Mouse (Mus musculus) limb, embryonic 13.5 days (tissue): ENCODE data around the gene Parp1. TPM values are rescaled to one million over a fixed set of nuclear protein-coding genes. Genes with fewer than 3 reads are reported as not detected.
"Not testable (repeated sequence)": the region's sequence is repeated elsewhere in the genome, so short reads cannot be mapped to it uniquely, and the experiment has no call there.

ENCODE experiments used
- ATAC-seq: fragments of 200-750 bp; cut with Nextera tagmentation; 2 replicates; pipeline ENCODE4 v1.8.0; 2017; ENCODE audit warnings: low read depth, moderate number of reproducible peaks, moderate TSS enrichment; ENCODE audit not compliant: low FRiP score
- H3K27ac ChIP-seq: fragments of 300-500 bp; sonication (generic); 2 replicates; pipeline ENCODE4 v1.5.1; 2015; ENCODE audit warnings: inconsistent platforms, mild to moderate bottlenecking, moderate library complexity
- H3K27me3 ChIP-seq: fragments of 300-500 bp; sonication (generic); 2 replicates; pipeline ENCODE4 v1.6.1; 2015; ENCODE audit warnings: mild to moderate bottlenecking, inconsistent platforms
- H3K36me3 ChIP-seq: fragments of 300-500 bp; sonication (generic); 2 replicates; pipeline ENCODE4 v1.6.1; 2015; ENCODE audit warnings: inconsistent platforms, mild to moderate bottlenecking, moderate library complexity
- H3K4me1 ChIP-seq: fragments of 300-500 bp; sonication (generic); 2 replicates; pipeline ENCODE4 v1.6.1; 2015; ENCODE audit warnings: inconsistent platforms
- H3K4me2 ChIP-seq: fragments of 300-500 bp; sonication (generic); replicated peaks from 2 replicates; pipeline ENCODE4 v1.6.1; 2015; ENCODE audit warnings: inconsistent platforms, mild to moderate bottlenecking, moderate library complexity
- H3K4me3 ChIP-seq: fragments of 300-500 bp; sonication (generic); 2 replicates; pipeline ENCODE4 v1.5.1; 2015; ENCODE audit warnings: moderate library complexity, mild to moderate bottlenecking, inconsistent platforms
- H3K9ac ChIP-seq: fragments of 300-500 bp; sonication (generic); 2 replicates; pipeline ENCODE4 v1.6.1; 2015; ENCODE audit warnings: mild to moderate bottlenecking, inconsistent platforms
- H3K9me3 ChIP-seq: fragments of 300-500 bp; sonication (generic); 2 replicates; pipeline ENCODE4 v1.6.1; 2016; ENCODE audit warnings: inconsistent platforms
- WGBS: fragments of 180-500 bp; shearing (Covaris S2); methylation state at CpG from one replicate; pipeline ENCODE4 v1.1.7; 2015; 5-methylcytosine and 5-hydroxymethylcytosine counted together
- polyA plus RNA-seq: library from polyadenylated mRNA; unstranded; fragments of >200 nt; fragmentation: Nextera tagmentation; extraction: Ambion mirVana; gene quantifications from 2 replicates; pipeline ENCODE4 v1.2.1, GENCODE M21; 2015

The Parp1 gene
- polyA plus RNA-seq, 1 experiment from 2014 or later, result 144 TPM

- Histone ChIP-seq H3K4me1 (0 out of 2 replicates have a peak, but pooled peaks cover 3% of the 10 kb centered on the region), H3K36me3 (peaks cover 27% of the 10 kb centered on the region), H3K27ac (no peak overlapping the region), H3K4me2 (no peak overlapping the region), H3K27me3 (no peaks in the 10 kb centered on the region), H3K9me3 (peaks cover 5% of the 10 kb centered on the region; the same call in 1 of the 2 replicates), H3K9ac (no peak overlapping the region), H3K4me3 (no peak overlapping the region)
- ATAC-seq, result peak; percentile 43; the same call in 1 of the 2 replicates
- 51% methylated on average over 10 of the region's 10 CpGs for WGBS
Observed at GRCm38 (mm10) chr1:180606796-180607577, 38.3 kb downstream of the Parp1 start.

DNA sequence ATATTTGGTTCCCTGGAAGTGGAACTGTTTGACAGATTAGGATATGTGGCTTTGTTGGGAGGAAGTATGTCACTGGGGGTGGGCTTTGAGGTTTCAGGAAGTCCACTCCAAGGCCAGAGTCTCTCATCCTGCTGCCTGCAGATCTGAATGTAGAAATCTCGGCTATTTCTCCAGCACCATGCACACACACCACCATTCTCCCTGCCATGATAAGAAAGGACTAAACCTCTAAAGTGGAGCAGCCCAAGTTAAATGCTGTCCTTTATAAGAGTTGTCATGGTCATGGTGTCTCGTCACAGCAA is 38.8 kb downstream of the Parp1 start:
- WGBS, result 90% methylated on average over 2 of the region's 2 CpGs

DNA sequence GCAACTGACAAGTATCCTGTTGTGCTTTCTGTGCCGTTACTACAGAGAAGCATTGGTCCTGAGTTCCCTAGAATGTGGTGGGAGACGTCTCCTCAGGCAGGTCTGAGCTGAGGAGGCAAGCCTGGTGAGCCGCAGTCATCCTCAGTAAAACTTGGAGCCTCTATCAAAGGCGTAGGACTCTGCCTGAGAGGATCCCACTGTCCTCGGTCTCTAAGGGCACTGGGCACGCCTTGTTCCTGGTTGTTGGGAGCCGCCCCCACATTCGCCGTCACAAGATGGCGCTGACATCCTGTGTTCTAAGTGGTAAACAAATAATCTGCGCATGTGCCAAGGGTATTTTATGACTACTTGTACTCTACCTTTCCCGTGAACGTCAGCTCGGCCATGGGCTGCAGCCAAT is 43.1 kb downstream of the Parp1 start:
- not testable (repeated sequence) for H3K4me1 ChIP-seq, H3K27ac ChIP-seq, H3K36me3 ChIP-seq, H3K4me2 ChIP-seq, H3K4me3 ChIP-seq, H3K9me3 ChIP-seq, H3K9ac ChIP-seq, ATAC-seq, H3K27me3 ChIP-seq
- 95% methylated on average over 11 of the region's 14 CpGs for WGBS

More for the DNA sequence above, 38.8 kb downstream of the Parp1 start:
- H3K9me3 ChIP-seq, result peaks cover 5% of the 10 kb centered on the region; the same call in 1 of the 2 replicates
- no peak overlapping the region for H3K9ac ChIP-seq
- H3K27me3 ChIP-seq, result no peaks in the 10 kb centered on the region
- peaks cover 22% of the 10 kb centered on the region for H3K36me3 ChIP-seq
- 0 out of 2 replicates have a peak, but pooled peaks cover 3% of the 10 kb centered on the region for H3K4me1 ChIP-seq
- H3K4me3 ChIP-seq, result no peak overlapping the region
- no peak overlapping the region for H3K27ac ChIP-seq
- ATAC-seq, result no peak
- H3K4me2 ChIP-seq, result no peak overlapping the region

DNA sequence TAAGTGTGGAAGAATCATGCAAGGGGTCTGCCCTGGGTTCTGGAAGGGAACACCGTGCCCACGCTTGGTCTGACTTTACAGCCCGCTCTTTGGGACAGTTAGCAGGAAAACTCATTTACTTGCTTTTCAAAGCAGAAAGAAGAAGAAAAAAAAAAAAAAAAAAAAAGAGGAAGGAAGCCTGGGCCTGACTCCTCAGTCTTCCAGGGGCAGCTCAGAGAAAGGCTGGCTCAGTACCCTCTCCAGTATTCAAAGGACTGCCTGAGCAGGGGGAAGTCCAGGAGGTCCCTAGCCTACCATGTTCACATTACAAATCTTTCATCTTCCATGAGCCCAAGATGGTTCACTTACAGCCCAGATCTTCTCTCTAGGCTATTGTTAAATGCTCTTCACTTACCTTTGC is 48.0 kb downstream of the Parp1 start:
- Histone ChIP-seq H3K27ac (no peak overlapping the region), H3K4me3 (no peak overlapping the region), H3K27me3 (no peaks in the 10 kb centered on the region), H3K4me1 (no peaks in the 10 kb centered on the region), H3K4me2 (no peak overlapping the region), H3K9ac (no peak overlapping the region), H3K9me3 (peaks cover under 1% of the 10 kb centered on the region; the same call in 1 of the 2 replicates), H3K36me3 (no peaks in the 10 kb centered on the region)
- 97% methylated on average over 3 of the region's 3 CpGs for WGBS
- ATAC-seq, result no peak

- H3K27me3 ChIP-seq, result no peaks in the 10 kb centered on the region
- H3K27ac ChIP-seq, result no peak overlapping the region
- ATAC-seq, result no peak
- H3K4me1 ChIP-seq, result no peaks in the 10 kb centered on the region
- 83% methylated on average over 4 of the region's 4 CpGs for WGBS
- peaks cover 5% of the 10 kb centered on the region for H3K9me3 ChIP-seq
- no peak overlapping the region for H3K9ac ChIP-seq
- no peaks in the 10 kb centered on the region for H3K36me3 ChIP-seq
- H3K4me3 ChIP-seq, result no peak overlapping the region
- H3K4me2 ChIP-seq, result no peak overlapping the region
Observed at GRCm38 (mm10) chr1:180622389-180622788, 53.7 kb downstream of the Parp1 start.

DNA sequence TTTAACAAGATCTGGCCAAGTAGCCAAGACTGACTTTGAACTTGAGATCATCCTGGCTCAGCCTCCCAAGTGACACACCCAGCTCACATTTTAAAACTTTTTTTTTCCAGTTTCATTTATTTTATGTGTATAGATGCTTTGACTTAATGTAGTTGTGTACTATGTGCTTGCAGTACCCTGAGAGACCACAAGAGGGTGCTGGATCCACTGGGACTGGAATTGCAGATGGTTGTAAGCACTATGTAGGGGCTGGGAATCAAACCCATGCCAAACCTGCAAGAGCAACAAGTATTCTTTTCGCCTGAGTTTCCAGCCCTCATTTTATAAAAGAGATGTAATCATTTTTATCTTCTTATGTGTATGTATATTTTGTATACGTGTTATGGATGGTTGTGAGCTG is 55.2 kb downstream of the Parp1 start:
- WGBS, result 95% methylated on average over 2 of the region's 2 CpGs
- H3K27ac ChIP-seq, result no peak overlapping the region
- H3K36me3 ChIP-seq, result no peaks in the 10 kb centered on the region
- H3K4me1 ChIP-seq, result no peaks in the 10 kb centered on the region
- peaks cover 5% of the 10 kb centered on the region for H3K9me3 ChIP-seq
- no peak overlapping the region for H3K4me3 ChIP-seq
- no peak overlapping the region for H3K9ac ChIP-seq
- H3K4me2 ChIP-seq, result no peak overlapping the region
- ATAC-seq, result no peak
- H3K27me3 ChIP-seq, result no peaks in the 10 kb centered on the region

DNA sequence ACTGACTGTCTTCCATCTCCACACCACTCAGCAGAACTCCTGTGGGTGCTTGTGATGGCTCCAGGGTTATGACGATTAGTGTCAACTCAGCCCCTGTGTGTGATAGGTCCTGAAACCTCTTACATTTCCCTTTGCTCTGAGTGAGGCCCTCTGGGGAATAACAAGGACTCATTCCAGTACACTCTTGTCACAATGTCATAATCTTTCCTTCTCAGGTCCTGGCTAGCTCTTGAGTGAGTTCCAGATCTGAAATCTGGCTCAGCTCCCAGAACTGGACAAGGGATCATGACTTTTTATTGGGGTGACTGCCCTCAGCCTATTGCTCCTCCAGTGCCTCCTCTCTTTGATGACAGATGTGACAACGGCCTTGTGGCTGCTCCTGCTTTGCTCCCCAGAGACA is 57.4 kb downstream of the Parp1 start:
- 61% methylated on average over 2 of the region's 2 CpGs for WGBS
- H3K27me3 ChIP-seq, result no peaks in the 10 kb centered on the region
- H3K4me2 ChIP-seq, result no peak overlapping the region
- no peaks in the 10 kb centered on the region for H3K36me3 ChIP-seq
- no peak for ATAC-seq
- H3K9ac ChIP-seq, result no peak overlapping the region
- H3K9me3 ChIP-seq, result peaks cover 5% of the 10 kb centered on the region
- H3K4me1 ChIP-seq, result no peaks in the 10 kb centered on the region
- H3K4me3 ChIP-seq, result no peak overlapping the region
- H3K27ac ChIP-seq, result no peak overlapping the region

DNA sequence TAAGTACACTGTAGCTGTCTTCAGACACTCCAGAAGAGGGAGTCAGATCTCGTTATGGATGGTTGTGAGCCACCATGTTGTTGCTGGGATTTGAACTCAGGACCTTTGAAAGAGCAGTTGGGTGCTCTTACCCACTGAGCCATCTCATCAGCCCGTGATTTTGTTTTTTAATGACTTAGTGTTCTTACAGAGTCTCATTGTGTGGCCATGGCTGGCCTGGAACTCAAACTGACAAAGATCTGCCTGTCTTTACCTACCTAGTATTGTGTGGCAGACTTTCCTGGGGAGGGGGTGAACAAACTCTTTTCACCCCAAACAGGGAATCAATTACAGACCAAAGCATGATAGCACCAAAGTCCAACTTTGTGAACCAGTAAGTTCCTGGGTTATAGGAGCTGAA is 69.1 kb downstream of the Parp1 start:
- H3K36me3 ChIP-seq, H3K9ac ChIP-seq, H3K4me3 ChIP-seq, H3K4me2 ChIP-seq, H3K9me3 ChIP-seq, H3K27me3 ChIP-seq, H3K27ac ChIP-seq, ATAC-seq: not testable (repeated sequence)
- H3K4me1 ChIP-seq, result peaks cover 21% of the 10 kb centered on the region
- WGBS, result 93% methylated on average over 2 of the region's 2 CpGs

DNA sequence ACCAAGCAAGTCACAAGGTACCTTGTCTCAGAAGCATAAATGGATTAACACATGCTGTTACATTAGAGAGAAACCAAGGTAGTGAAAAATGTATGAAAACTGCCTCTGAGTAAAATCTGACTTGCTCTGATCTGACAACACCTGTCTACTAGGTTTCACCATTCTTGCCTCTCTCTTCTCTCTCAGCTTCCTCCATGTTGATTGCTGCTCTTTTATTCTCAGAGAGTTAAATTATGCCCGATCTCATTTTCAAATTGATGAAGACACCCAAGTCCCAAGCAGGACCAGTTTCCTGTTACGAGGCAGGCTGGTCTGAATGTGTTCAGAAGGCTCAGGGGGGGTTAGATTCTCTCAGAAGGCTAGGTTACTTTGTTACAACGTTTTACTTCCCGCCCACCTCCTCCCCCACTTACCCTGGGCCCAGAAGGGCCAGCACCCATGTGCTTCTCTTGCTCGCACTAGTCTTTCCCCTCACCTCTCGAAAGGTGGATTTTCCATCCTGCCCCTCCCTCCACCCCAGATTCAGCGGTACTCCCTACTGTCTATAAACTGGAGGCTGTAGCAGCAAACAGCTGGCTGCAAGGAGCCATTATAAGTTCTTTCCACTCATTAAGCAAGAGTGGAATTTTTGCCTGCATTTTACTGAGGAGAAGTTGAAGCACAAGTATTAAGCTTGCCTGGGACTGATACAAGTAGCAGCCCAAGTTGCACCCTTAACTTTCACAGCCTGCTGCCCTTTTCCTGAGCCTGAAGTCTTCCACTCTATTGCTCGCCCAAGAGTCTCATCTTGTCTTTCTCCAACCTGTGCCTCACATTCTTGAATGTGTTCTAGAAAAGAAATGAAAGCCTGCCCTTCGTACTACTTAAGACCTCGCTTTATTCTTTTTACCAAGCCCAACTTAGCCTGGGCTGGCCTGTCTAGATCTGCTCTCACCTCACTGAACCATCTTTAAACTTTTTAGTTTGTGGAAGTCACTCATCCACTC is 71.0 kb downstream of the Parp1 start:
- H3K4me1 ChIP-seq, result peaks cover 29% of the 10 kb centered on the region
- peak overlapping the region; percentile 99 for H3K9ac ChIP-seq
- H3K4me3 ChIP-seq, result peak overlapping the region; percentile 98
- H3K27ac ChIP-seq, result peak overlapping the region; percentile 95
- no peaks in the 10 kb centered on the region for H3K27me3 ChIP-seq
- 36% methylated on average over 10 of the region's 10 CpGs for WGBS
- H3K4me2 ChIP-seq, result peak overlapping the region; percentile 82
- peak; percentile 52; the same call in 1 of the 2 replicates for ATAC-seq
- no peaks in the 10 kb centered on the region for H3K9me3 ChIP-seq
- peaks cover 8% of the 10 kb centered on the region; the same call in 1 of the 2 replicates for H3K36me3 ChIP-seq

DNA sequence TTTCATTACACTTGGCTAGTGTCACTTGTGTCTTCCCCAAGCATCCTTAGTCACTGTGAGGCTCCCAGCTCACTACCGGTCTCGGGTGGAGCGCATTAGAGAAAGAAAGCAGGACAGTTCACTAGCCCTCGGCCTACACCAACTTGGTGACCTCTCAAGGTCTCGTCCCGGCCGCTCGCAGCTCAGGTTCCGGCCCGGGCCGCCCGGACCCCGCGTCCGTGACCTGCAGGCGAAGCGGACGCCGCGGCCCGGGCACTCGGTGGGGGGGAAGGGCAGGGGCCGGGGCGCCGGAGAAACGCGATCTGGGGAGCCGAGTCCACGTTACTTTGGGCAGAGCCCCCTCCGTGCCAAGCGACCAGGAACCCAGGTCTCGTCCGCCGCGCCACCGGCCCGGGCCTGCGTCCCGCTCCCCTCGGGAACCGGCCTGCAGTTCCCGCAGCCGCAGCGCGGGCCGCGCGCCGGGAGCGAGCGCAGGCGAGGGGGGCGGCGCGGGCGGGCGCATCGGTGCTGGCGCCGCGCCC is 71.9 kb downstream of the Parp1 start:
- H3K27me3 ChIP-seq, result no peaks in the 10 kb centered on the region
- peak overlapping the region; percentile 82 for H3K4me2 ChIP-seq
- H3K9me3 ChIP-seq, result no peaks in the 10 kb centered on the region
- H3K36me3 ChIP-seq, result peaks cover 8% of the 10 kb centered on the region; the same call in 1 of the 2 replicates
- peak overlapping the region; percentile 99 for H3K9ac ChIP-seq
- under 1% methylated on average over 51 of the region's 61 CpGs for WGBS
- peaks cover 29% of the 10 kb centered on the region for H3K4me1 ChIP-seq
- H3K4me3 ChIP-seq, result peak overlapping the region; percentile 98
- peak overlapping the region; percentile 95 for H3K27ac ChIP-seq
- ATAC-seq, result peak; percentile 43

DNA sequence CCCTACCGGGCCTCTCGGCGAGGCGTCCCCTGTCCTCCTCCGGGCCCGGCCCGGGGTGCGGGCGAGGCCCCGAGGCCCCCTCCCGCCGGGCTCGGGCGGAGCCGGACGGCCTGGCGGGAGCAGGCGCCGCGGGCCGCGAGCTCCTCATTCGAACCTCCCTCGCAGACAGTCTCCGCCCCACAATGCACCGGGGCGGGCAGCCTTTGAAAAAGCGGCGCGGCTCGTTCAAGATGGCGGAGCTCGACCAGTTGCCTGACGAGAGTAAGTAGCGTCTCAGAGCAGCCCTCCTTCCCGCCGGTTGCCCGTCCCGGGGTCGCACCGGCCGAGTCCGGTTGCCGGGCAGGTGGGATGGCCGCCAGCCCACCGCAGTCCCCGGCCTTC is 72.4 kb downstream of the Parp1 start, which contains the start of gene Lin9:
Gene Lin9 (plus strand): TSS at position 14 of the 381 bp plus-strand sequence.
- Histone ChIP-seq H3K36me3 (peaks cover 8% of the 10 kb centered on the region; the same call in 1 of the 2 replicates), H3K9ac (peak within 1 kb of the TSS; percentile 99), H3K27ac (peak within 1 kb of the TSS; percentile 95), H3K4me3 (peak within 1 kb of the TSS; percentile 98), H3K4me1 (peaks cover 29% of the 10 kb centered on the region), H3K4me2 (peak within 1 kb of the TSS; percentile 82), H3K27me3 (no peaks in the 10 kb centered on the region), H3K9me3 (no peaks in the 10 kb centered on the region)
- WGBS, result 0% methylated on average over 45 of the region's 47 CpGs
- ATAC-seq, result peak; percentile 85
